Mouse (Mus musculus) olfactory bulb, adult 2 months (tissue): ENCODE data around the gene Frmd4a.

Experiments
- CTCF ChIP-seq: fragments of 200-500 bp; IDR thresholded peaks from 2 replicates; pipeline ENCODE4 v1.5.1; 2012; ENCODE audit warnings: low read depth, mild to moderate bottlenecking, low read length, moderate library complexity; ENCODE audit not compliant: insufficient read depth
- POLR2A ChIP-seq: fragments of 200-500 bp; IDR thresholded peaks from 2 replicates; pipeline ENCODE4 v1.6.1; 2012; ENCODE audit warnings: mild to moderate bottlenecking, low read depth, low read length, moderate library complexity; ENCODE audit not compliant: insufficient read depth

DNA sequence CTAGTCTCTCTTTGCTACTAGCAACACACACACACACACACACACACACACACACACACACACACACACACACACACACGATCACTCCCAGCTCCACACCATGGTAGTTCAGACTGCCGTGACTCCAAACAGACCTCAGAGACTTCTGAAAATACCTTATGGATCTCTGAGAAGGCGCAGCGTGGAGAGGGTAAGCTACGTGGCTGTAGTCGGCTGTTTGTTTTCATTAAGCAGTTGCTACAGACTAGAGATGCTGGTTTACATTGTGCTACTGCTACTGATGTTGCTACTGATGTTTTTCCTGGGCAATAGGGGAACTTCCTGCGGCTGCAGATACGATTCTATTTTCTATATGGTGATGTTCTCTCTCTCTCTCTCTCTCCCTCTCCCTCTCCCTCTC, 283.3 kb downstream of the Frmd4a start:
- TF ChIP-seq POLR2A (no peak), CTCF (no peak)
